Mouse (Mus musculus): ENCODE data around the gene Eef1g.
"Not testable (repeated sequence)": the region's sequence is repeated elsewhere in the genome, so short reads cannot be mapped to it uniquely, and the experiment has no call there.

Eef1g gene

DNA sequence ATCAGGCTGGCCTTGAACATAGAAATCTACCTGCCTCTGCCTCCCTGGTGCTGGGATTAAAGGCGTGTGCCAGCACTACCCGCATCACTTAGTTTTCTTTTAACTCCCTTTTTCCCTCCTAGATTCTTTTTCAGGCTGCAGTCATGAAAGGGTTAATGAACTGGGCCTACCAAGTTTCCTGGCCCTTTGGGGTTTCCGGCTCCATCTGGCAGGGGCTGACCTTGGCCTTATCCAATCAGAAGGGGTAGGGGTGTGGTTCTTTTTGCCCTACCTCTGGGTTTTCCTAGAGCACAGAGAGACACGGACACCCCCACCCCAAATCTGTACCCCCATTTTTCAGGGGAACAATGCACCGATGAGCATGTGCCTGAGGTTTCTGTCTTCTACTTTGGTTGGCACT lies 22.1 kb upstream of the Eef1g start:
- no peak for ATAC-seq (ENCODE audit: low TSS enrichment)

GRCm38 (mm10) chr19:8945251-8945650 lies 21.6 kb upstream of the Eef1g start:
- no peak for ATAC-seq (ENCODE audit: low TSS enrichment)

- no peak for ATAC-seq (ENCODE audit: low TSS enrichment)
Observed at GRCm38 (mm10) chr19:8946929-8947328, 19.9 kb upstream of the Eef1g start.

- ATAC-seq (ENCODE audit: low TSS enrichment): no peak
Observed at GRCm38 (mm10) chr19:8950190-8950589, 16.7 kb upstream of the Eef1g start.

DNA sequence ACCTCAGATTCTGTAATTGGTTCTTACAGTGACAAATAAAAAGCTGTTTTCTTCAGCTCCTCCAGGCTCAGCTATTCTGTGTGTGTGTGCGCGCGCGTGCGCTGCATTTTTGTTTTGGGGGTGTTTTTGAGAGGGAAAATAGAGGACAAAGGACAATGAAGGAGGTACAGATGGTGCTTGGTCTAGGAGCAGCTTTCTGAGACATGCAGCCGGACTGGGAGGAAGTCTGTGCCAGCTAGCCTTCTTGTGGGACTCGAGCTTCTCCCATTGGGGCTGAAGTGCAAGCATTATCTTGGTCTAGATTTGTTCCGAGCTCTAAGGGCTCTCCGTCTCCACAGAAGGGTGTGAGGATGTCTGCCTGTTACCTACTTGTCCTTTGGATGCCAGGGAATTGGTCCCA lies 14.6 kb upstream of the Eef1g start:
- ATAC-seq (ENCODE audit: low TSS enrichment): no peak

GRCm38 (mm10) chr19:8953135-8954039 lies 13.5 kb upstream of the Eef1g start, which contains the start of gene Tut1:
Tut1 (plus strand) TSS chr19:8953847.
- ATAC-seq (ENCODE audit: low TSS enrichment): peak; percentile 92

DNA sequence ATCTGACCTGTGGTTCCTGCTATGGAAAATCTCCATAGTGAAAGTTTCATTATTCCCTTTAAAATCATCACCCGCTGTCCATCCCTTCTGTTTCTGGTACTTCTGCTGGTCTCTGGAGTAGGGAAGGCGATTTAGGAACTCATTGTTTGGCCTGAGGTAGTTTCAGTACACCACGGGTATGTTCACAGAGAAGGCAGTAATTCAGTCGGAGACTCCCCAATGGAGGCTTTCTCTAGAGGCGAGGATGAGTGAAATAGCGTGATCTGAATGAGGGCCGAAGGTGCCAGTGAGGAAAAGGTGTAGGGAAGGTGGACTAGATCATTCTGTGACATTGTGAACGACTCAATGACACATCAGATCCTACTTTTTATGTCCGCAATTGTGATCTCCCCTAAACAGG lies 12.7 kb upstream of the Eef1g start:
- ATAC-seq (ENCODE audit: low TSS enrichment): no peak

GRCm38 (mm10) chr19:8962256-8962655 lies 4.6 kb upstream of the Eef1g start:
- ATAC-seq (ENCODE audit: low TSS enrichment): no peak

GRCm38 (mm10) chr19:8965075-8965474 lies 1.8 kb upstream of the Eef1g start:
- ATAC-seq (ENCODE audit: low TSS enrichment): no peak

DNA sequence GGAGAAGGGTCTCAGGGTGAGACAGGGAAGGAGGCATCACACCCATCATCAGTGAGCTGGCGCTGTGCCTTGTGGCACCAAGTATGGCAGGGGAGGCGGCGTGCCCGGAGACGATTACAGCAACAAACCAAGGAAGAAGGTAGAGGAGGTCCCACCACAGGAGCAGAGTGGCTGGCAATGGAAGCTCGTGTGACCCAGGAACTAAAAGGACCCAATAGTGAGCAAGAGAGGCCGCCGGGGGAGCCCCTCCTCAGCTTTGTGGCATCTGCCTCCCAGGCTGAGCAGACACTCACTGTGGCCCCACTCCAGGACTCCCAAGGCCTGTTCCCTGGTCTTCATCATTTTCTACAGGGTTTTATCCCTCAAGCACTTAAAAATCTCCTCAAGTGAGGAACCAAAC lies 1.1 kb upstream of the Eef1g start:
- no peak for ATAC-seq (ENCODE audit: low TSS enrichment)

- ATAC-seq (ENCODE audit: low TSS enrichment): no peak
Observed at GRCm38 (mm10) chr19:8966198-8966589, 647 bp upstream of the Eef1g start.

GRCm38 (mm10) chr19:8967373-8967743 lies 517 bp downstream of the Eef1g start:
- ATAC-seq (ENCODE audit: low TSS enrichment): no peak

- ATAC-seq (ENCODE audit: low TSS enrichment): no peak
Observed at GRCm38 (mm10) chr19:8967893-8968292, 1.1 kb downstream of the Eef1g start.

GRCm38 (mm10) chr19:8972491-8972890 lies 5.7 kb downstream of the Eef1g start:
- not testable (repeated sequence) for ATAC-seq (ENCODE audit: low TSS enrichment)

DNA sequence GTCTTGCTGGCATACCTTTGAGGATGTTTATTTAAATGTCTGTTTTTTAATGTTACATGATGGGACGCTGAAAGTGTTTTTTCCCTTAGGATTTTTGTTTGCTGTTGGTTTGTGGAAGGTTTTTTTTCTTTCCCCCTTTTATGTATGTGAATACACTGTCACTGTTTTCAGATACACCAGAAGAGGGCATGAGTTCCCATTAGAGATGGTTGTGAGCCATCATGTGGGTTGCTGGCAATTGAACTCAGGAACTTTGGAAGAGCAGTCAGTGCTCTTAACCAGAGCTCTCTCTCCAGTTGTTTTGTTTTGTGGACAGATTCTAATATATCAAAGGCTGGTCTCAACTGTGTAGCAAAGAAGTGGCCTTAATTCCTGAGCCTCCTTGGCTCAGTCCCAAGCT lies 7.8 kb downstream of the Eef1g start:
- no peak for ATAC-seq (ENCODE audit: low TSS enrichment)

DNA sequence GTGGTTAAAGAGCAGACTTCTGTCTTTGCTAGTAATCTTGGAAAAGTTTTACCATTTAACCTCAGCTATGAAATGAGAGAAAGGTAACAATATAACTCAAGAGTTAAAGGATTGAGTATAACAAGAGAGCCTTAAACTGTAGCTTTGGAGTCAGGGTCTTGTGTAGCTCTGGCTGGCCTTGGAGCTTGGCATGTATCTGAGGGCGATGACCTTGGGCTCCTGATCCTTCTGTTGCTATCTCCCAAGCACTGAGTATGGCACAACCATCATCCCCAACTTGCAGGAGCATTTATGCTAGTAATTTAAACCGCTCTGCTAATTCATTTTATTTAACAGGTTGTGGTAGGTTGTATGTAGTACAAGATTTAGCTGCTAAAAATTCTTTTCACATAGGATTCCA lies 8.7 kb downstream of the Eef1g start:
- no peak for ATAC-seq (ENCODE audit: low TSS enrichment)

DNA sequence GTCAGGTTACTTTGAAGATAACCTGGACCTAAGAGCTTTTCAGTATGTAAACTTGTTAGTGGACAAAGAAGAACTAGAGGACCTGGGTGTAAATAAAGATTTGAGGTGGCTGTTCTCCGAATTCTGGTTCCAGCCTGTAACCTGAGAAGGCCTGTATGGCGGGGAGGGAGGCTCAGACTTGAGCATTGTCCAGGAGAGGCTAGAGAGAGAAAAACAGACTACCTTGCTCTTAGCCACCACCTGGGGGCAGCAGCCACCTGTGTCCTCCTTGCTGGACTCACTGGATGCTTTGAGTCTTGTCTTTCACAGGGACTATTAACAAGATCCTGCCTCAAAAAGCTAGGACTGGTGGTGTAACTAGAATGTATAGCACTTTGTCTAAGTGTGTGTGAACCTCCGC lies 9.7 kb downstream of the Eef1g start:
- ATAC-seq (ENCODE audit: low TSS enrichment): peak; percentile 52; the same call in 1 of the 2 replicates

DNA sequence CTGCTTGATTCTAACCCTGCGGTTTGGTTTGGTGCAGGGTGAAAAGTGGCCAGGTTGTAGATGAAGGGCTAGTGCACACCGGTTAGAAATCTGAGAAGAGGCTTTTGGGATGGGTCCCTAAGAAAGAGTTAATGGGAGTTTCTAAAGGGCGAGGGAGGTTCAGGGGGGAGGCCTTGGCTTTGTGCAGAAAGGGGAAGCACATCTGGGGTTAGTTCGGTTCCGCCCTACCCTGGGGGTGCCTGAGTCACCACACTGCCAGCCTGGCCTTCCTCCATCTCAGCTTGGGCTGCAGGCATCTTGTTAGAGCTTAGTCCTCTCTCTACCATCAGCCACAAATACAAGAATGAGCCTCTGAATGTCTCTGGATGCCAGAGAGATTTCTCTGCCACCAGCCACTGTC lies 13.9 kb downstream of the Eef1g start:
- ATAC-seq (ENCODE audit: low TSS enrichment): no peak

- no peak; the same call in 1 of the 2 replicates for ATAC-seq (ENCODE audit: low TSS enrichment)
Observed at GRCm38 (mm10) chr19:8981450-8982168, 14.8 kb downstream of the Eef1g start.

DNA sequence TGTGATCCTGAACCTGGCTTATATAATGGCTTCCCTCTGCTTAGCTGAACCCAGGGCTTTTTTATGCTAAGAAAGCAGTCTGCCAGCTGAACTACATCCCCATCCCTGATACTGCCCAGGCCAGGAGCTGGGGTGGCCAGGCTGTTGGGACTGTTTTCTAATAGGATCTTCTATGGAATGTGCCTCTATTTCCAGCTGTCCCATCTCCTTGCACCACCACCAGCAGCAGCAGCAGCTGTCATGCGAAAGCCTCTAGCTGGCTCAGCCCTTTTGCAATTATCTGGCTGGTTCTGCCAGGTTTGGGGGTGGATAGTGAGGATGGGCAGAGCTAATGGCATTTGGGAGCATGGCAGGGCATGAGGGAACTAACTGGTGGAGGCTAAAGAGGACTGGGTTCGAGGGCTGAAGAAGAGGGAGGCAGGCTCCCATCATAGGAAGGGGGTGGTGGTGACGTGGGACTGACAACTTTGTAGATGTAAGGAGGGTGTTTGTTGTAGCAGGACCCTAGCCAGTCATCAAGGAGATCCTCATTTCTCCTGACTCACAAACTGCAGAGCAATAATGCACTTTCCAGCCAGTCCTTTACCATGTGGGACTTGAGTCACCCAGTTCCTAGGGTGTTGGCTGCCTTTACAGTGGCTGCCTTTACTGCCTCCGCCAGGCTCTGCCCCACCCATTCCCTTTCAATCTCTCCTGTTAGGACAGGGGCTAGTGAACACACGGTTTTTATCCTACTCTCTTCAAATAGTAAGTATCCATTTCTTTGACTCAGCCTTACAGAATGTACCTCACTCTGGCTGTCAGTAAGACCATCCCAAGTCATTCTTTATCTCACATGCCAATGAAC lies 15.7 kb downstream of the Eef1g start:
- 0 out of 2 replicates have a peak, but pooled peaks have one; percentile 22 for ATAC-seq (ENCODE audit: low TSS enrichment)

GRCm38 (mm10) chr19:8983150-8983650 lies 16.4 kb downstream of the Eef1g start:
- peak; percentile 29; the same call in 1 of the 2 replicates for ATAC-seq (ENCODE audit: low TSS enrichment)

All from frontal cortex, adult (tissue).